Mouse (Mus musculus): ENCODE measurements at regions not wholly inside any gene's neighbourhood (a gene's known extent, or its start where the extent isn't known, plus 50 kb on each side); places are given as distances from the start of the nearest gene placed in this dataset.

DNA sequence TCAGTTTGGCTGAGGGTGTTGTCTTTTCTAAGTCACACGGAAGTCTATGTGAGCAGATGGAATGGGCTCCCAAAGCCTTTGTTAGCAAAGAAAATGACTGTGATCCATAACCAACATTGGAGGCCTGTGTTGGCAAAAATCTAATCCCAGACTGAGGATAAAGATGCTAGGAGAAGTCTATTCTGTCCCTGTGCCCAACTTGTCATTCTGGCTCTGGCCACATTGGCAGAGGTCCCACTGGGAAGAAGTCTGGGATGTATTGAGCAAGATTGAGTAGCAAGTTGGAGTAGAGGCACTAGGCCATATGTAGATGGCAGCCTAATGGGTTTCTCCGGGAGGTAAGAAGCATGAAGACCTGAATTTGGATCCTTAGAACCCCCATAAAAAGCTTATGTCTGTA lies 54.1 kb downstream of the Nog start:
- H3K4me1 ChIP-seq (ENCODE audit: control insufficient read depth, insufficient read depth, low read length) = no peaks in the 10 kb centered on the region
- no peaks in the 10 kb centered on the region for H3K9me3 ChIP-seq (ENCODE audit: control insufficient read depth, low read length)
- WGBS = 88% methylated on average over 2 of the region's 2 CpGs
- H3K27me3 ChIP-seq (ENCODE audit: control insufficient read depth, insufficient read depth, low read length) = no peaks in the 10 kb centered on the region
- DNase-seq (no peak), ATAC-seq (ENCODE audit: low FRiP score, low TSS enrichment) (no peak)
- no peaks in the 10 kb centered on the region for H3K36me3 ChIP-seq (ENCODE audit: control insufficient read depth, insufficient read depth, low read length)
- H3K4me2 ChIP-seq (ENCODE audit: low read length) = no peak overlapping the region
- no peak overlapping the region for H3K27ac ChIP-seq (replicated peaks; ENCODE audit: low read depth, low read length)
- no peak overlapping the region for H3K4me3 ChIP-seq (replicated peaks; ENCODE audit: low read depth, low read length)
- no peak overlapping the region for H3K9ac ChIP-seq (replicated peaks; ENCODE audit: low read length)

DNA sequence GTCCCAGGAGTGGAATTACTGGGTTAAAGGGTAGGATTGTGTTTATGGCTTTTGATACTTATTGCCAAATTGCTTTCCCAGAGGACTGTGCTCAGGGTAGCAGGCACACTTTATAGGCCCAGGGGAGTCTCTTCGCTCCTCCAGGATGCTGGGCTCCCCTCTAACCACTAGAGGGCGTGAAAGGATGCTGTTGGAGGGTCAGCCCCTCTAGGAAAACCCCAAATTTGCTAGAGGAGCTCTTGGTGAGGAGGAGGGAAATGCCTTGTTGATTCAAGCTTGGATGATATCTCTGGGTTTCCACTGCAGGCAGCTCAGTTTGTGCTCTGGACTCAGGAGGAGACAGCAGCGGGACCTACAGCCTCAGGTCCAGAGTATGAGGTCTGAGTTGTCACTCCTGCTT lies 58.8 kb downstream of the Nog start:
- 25% methylated on average over 3 of the region's 3 CpGs for WGBS
- ATAC-seq (ENCODE audit: low FRiP score, low TSS enrichment) (no peak), DNase-seq (peak; percentile 80)
- H3K36me3 ChIP-seq (ENCODE audit: control insufficient read depth, insufficient read depth, low read length) = no peaks in the 10 kb centered on the region
- H3K4me1 ChIP-seq (ENCODE audit: control insufficient read depth, insufficient read depth, low read length) = no peaks in the 10 kb centered on the region
- H3K9ac ChIP-seq (replicated peaks; ENCODE audit: low read length) = no peak overlapping the region
- H3K27ac ChIP-seq (replicated peaks; ENCODE audit: low read depth, low read length) = no peak overlapping the region
- H3K9me3 ChIP-seq (ENCODE audit: control insufficient read depth, low read length) = no peaks in the 10 kb centered on the region
- no peak overlapping the region for H3K4me3 ChIP-seq (replicated peaks; ENCODE audit: low read depth, low read length)
- H3K4me2 ChIP-seq (ENCODE audit: low read length) = no peak overlapping the region
- H3K27me3 ChIP-seq (ENCODE audit: control insufficient read depth, insufficient read depth, low read length) = no peaks in the 10 kb centered on the region

- H3K36me3 ChIP-seq (ENCODE audit: control insufficient read depth, insufficient read depth, low read length) = no peaks in the 10 kb centered on the region
- H3K9me3 ChIP-seq (ENCODE audit: control insufficient read depth, low read length) = no peaks in the 10 kb centered on the region
- H3K27me3 ChIP-seq (ENCODE audit: control insufficient read depth, insufficient read depth, low read length) = no peaks in the 10 kb centered on the region
- no peaks in the 10 kb centered on the region for H3K4me1 ChIP-seq (ENCODE audit: control insufficient read depth, insufficient read depth, low read length)
- H3K27ac ChIP-seq (replicated peaks; ENCODE audit: low read depth, low read length) = no peak overlapping the region
- DNase-seq = no peak
- ATAC-seq (ENCODE audit: low FRiP score, low TSS enrichment) = no peak
- H3K9ac ChIP-seq (replicated peaks; ENCODE audit: low read length) = no peak overlapping the region
- H3K4me3 ChIP-seq (replicated peaks; ENCODE audit: low read depth, low read length) = no peak overlapping the region
- WGBS = 62% methylated on average over 2 of the region's 2 CpGs
- no peak overlapping the region for H3K4me2 ChIP-seq (ENCODE audit: low read length)
Measured at GRCm38 (mm10) chr11:89242130-89242529, 60.0 kb downstream of the Nog start.

GRCm38 (mm10) chr11:89239891-89240290 lies 62.2 kb downstream of the Nog start:
- WGBS = 40% methylated on average over 9 of the region's 9 CpGs
- Histone ChIP-seq H3K9ac (replicated peaks; ENCODE audit: low read length) (no peak overlapping the region), H3K9me3 (ENCODE audit: control insufficient read depth, low read length) (no peaks in the 10 kb centered on the region)

DNA sequence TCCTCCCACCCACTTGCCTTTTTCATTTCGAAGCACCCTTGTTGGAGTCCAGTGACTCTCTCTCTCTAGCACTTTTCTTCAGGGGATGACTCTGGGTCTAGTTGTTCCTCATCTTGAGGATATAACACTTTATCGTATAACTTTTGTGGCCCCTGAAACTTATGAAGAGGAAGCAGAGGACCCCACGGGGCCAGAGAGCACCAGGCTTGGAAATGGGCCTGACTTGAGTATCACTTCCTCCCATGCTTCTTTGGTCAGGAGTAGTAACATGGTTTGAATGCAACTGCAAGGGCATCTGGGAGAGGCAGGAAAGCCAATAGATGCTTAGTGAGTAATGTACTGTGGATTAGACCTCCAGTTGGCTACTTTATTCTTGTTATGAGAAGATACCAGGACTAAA lies 65.2 kb downstream of the Nog start:
- no peaks in the 10 kb centered on the region for H3K36me3 ChIP-seq (ENCODE audit: control insufficient read depth, insufficient read depth, low read length)
- ATAC-seq (ENCODE audit: low FRiP score, low TSS enrichment) (no peak), DNase-seq (no peak)
- H3K9me3 ChIP-seq (ENCODE audit: control insufficient read depth, low read length) = no peaks in the 10 kb centered on the region
- H3K27me3 ChIP-seq (ENCODE audit: control insufficient read depth, insufficient read depth, low read length) = no peaks in the 10 kb centered on the region
- 95% methylated on average over 3 of the region's 3 CpGs for WGBS
- no peaks in the 10 kb centered on the region for H3K4me1 ChIP-seq (ENCODE audit: control insufficient read depth, insufficient read depth, low read length)
- no peak overlapping the region for H3K27ac ChIP-seq (replicated peaks; ENCODE audit: low read depth, low read length)
- no peak overlapping the region for H3K9ac ChIP-seq (replicated peaks; ENCODE audit: low read length)
- no peak overlapping the region for H3K4me2 ChIP-seq (ENCODE audit: low read length)
- no peak overlapping the region for H3K4me3 ChIP-seq (replicated peaks; ENCODE audit: low read depth, low read length)

More at GRCm38 (mm10) chr11:89239891-89240290, 62.2 kb downstream of the Nog start:
- Histone ChIP-seq H3K4me1 (ENCODE audit: control insufficient read depth, insufficient read depth, low read length) (no peaks in the 10 kb centered on the region), H3K27me3 (ENCODE audit: control insufficient read depth, insufficient read depth, low read length) (no peaks in the 10 kb centered on the region), H3K4me2 (ENCODE audit: low read length) (no peak overlapping the region), H3K4me3 (replicated peaks; ENCODE audit: low read depth, low read length) (no peak overlapping the region), H3K36me3 (ENCODE audit: control insufficient read depth, insufficient read depth, low read length) (no peaks in the 10 kb centered on the region), H3K27ac (replicated peaks; ENCODE audit: low read depth, low read length) (no peak overlapping the region)
- DNase-seq (no peak), ATAC-seq (ENCODE audit: low FRiP score, low TSS enrichment) (no peak)

- ATAC-seq (ENCODE audit: low FRiP score, low TSS enrichment) (no peak), DNase-seq (peak; percentile 53)
- H3K4me2 ChIP-seq (ENCODE audit: low read length) = no peak overlapping the region
- no peaks in the 10 kb centered on the region for H3K27me3 ChIP-seq (ENCODE audit: control insufficient read depth, insufficient read depth, low read length)
- no peak overlapping the region for H3K9ac ChIP-seq (replicated peaks; ENCODE audit: low read length)
- no peaks in the 10 kb centered on the region for H3K36me3 ChIP-seq (ENCODE audit: control insufficient read depth, insufficient read depth, low read length)
- WGBS = 58% methylated on average over 9 of the region's 9 CpGs
- no peaks in the 10 kb centered on the region for H3K9me3 ChIP-seq (ENCODE audit: control insufficient read depth, low read length)
- H3K4me3 ChIP-seq (replicated peaks; ENCODE audit: low read depth, low read length) = no peak overlapping the region
- no peaks in the 10 kb centered on the region for H3K4me1 ChIP-seq (ENCODE audit: control insufficient read depth, insufficient read depth, low read length)
- H3K27ac ChIP-seq (replicated peaks; ENCODE audit: low read depth, low read length) = no peak overlapping the region
Measured at GRCm38 (mm10) chr11:89232884-89233480, 69.2 kb downstream of the Nog start.

DNA sequence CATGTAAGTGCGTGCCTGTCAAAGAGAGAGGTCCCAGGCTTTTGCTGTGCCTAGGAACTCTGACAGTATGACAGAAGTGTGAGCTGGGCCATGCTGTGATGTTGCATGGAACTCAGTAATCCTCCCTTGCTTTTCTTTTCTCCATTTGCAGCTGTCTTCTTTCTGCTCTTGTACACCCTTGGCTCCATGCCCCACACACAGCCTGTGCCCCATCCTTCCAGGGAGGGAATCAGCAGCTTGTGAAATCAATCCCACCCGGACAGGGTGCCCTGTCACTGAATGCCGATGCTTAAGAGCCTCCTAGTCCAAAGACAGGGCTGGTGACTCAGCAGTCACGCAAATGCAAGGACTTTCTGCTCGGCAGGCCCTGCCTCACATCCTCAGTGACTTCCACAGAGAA lies 72.4 kb downstream of the Nog start:
- Histone ChIP-seq H3K9ac (replicated peaks; ENCODE audit: low read length) (no peak overlapping the region), H3K9me3 (ENCODE audit: control insufficient read depth, low read length) (no peaks in the 10 kb centered on the region), H3K4me3 (replicated peaks; ENCODE audit: low read depth, low read length) (no peak overlapping the region), H3K4me1 (ENCODE audit: control insufficient read depth, insufficient read depth, low read length) (no peaks in the 10 kb centered on the region), H3K27ac (replicated peaks; ENCODE audit: low read depth, low read length) (no peak overlapping the region), H3K27me3 (ENCODE audit: control insufficient read depth, insufficient read depth, low read length) (no peaks in the 10 kb centered on the region), H3K36me3 (ENCODE audit: control insufficient read depth, insufficient read depth, low read length) (no peaks in the 10 kb centered on the region), H3K4me2 (ENCODE audit: low read length) (no peak overlapping the region)
- WGBS = 65% methylated on average over 5 of the region's 5 CpGs
- DNase-seq (no peak), ATAC-seq (ENCODE audit: low FRiP score, low TSS enrichment) (no peak)

DNA sequence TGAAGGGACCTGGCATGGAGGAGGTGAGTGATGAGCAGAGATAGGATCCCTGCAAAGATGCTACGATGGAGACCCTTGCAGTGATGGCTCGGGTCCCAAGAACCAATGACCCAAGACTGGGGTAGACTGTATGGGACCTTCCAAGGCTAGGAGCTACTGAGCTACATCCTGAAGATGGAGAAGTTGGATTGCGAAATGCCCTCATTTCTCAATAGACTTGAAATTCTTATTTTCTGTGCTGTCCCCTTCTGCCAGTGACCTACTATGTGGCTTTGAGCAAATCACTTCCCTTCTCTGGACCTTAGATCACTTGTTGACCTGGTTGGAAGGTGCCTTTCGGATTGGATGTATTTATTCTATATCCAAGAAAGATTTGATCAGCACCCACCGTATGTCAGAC lies 88.9 kb downstream of the Nog start:
- DNase-seq (no peak), ATAC-seq (ENCODE audit: low FRiP score, low TSS enrichment) (no peak)
- Histone ChIP-seq H3K4me1 (ENCODE audit: control insufficient read depth, insufficient read depth, low read length) (no peaks in the 10 kb centered on the region; the same call in 1 of the 2 replicates), H3K36me3 (ENCODE audit: control insufficient read depth, insufficient read depth, low read length) (no peaks in the 10 kb centered on the region), H3K9ac (replicated peaks; ENCODE audit: low read length) (no peak overlapping the region), H3K4me2 (ENCODE audit: low read length) (no peak overlapping the region), H3K27me3 (ENCODE audit: control insufficient read depth, insufficient read depth, low read length) (no peaks in the 10 kb centered on the region), H3K27ac (replicated peaks; ENCODE audit: low read depth, low read length) (no peak overlapping the region), H3K4me3 (replicated peaks; ENCODE audit: low read depth, low read length) (no peak overlapping the region), H3K9me3 (ENCODE audit: control insufficient read depth, low read length) (no peaks in the 10 kb centered on the region)
- WGBS = 94% methylated on average over 5 of the region's 5 CpGs

DNA sequence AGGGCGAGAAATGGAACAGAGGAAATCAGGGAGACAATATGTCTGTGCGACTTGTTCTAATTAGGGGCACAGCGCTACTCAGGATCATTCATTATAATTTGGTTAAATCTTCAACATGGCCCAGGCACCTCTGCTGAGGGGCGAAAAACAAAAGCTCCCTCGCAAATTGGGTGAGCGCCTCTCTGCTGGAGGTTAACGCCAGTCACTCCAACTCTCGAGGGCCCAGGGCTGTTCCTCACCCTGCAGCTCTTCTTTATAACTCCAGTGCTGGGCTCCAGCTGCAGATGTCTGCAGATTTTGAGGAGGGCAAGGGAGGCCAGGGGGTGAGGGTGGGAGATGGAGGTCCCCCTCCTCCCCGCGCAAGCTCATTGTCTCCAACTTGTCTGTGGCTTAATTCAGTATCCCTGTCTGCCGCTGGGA lies 92.6 kb downstream of the Nog start:
- Histone ChIP-seq H3K9ac (replicated peaks; ENCODE audit: low read length) (no peak overlapping the region; the same call in 1 of the 2 replicates), H3K27me3 (ENCODE audit: control insufficient read depth, insufficient read depth, low read length) (no peaks in the 10 kb centered on the region), H3K36me3 (ENCODE audit: control insufficient read depth, insufficient read depth, low read length) (no peaks in the 10 kb centered on the region), H3K9me3 (ENCODE audit: control insufficient read depth, low read length) (no peaks in the 10 kb centered on the region), H3K27ac (replicated peaks; ENCODE audit: low read depth, low read length) (no peak overlapping the region), H3K4me2 (ENCODE audit: low read length) (peak overlapping the region; percentile 11), H3K4me1 (ENCODE audit: control insufficient read depth, insufficient read depth, low read length) (no peaks in the 10 kb centered on the region; the same call in 1 of the 2 replicates), H3K4me3 (replicated peaks; ENCODE audit: low read depth, low read length) (no peak overlapping the region)
- DNase-seq (peak; percentile 37), ATAC-seq (ENCODE audit: low FRiP score, low TSS enrichment) (no peak)
- 20% methylated on average over 11 of the region's 11 CpGs for WGBS
